Mouse (Mus musculus): ENCODE results near the gene Slc41a3.
A peak's percentile ranks its signal among the peaks of the same experiment; 100 is the strongest.

The Slc41a3 gene

GRCm38 (mm10) chr6:90598197-90598596, 6.3 kb upstream of the Slc41a3 start:
- DNase-seq: no peak

- DNase-seq: no peak
Observed at GRCm38 (mm10) chr6:90600351-90600750, 4.2 kb upstream of the Slc41a3 start.

- DNase-seq: no peak
Observed at GRCm38 (mm10) chr6:90601736-90602135, 2.8 kb upstream of the Slc41a3 start.

GRCm38 (mm10) chr6:90602304-90602703, 2.2 kb upstream of the Slc41a3 start:
- no peak for DNase-seq

GRCm38 (mm10) chr6:90603126-90603525, 1.4 kb upstream of the Slc41a3 start:
- peak in 1 of 2 experiments; percentile 27 for DNase-seq

- DNase-seq: no peak
Observed at GRCm38 (mm10) chr6:90604130-90604529, 395 bp upstream of the Slc41a3 start.

GRCm38 (mm10) chr6:90605298-90605665, 757 bp downstream of the Slc41a3 start:
- DNase-seq: no peak

- DNase-seq: peak; percentile 73 to 85
Observed at GRCm38 (mm10) chr6:90606538-90606937, 2.0 kb downstream of the Slc41a3 start.

GRCm38 (mm10) chr6:90607196-90607595, 2.7 kb downstream of the Slc41a3 start:
- peak; percentile 58 to 88 for DNase-seq

- peak in 1 of 2 experiments; percentile 44 for DNase-seq
Observed at GRCm38 (mm10) chr6:90608186-90608585, 3.7 kb downstream of the Slc41a3 start.

- DNase-seq: no peak
Observed at GRCm38 (mm10) chr6:90610248-90610647, 5.7 kb downstream of the Slc41a3 start.

GRCm38 (mm10) chr6:90613277-90613676, 8.8 kb downstream of the Slc41a3 start:
- DNase-seq: no peak

- no peak for DNase-seq
Observed at GRCm38 (mm10) chr6:90615362-90615761, 10.8 kb downstream of the Slc41a3 start.

- DNase-seq: no peak
Observed at GRCm38 (mm10) chr6:90615991-90616390, 11.5 kb downstream of the Slc41a3 start.

GRCm38 (mm10) chr6:90616481-90616880, 12.0 kb downstream of the Slc41a3 start:
- no peak for DNase-seq

GRCm38 (mm10) chr6:90618274-90618673, 13.7 kb downstream of the Slc41a3 start:
- no peak for DNase-seq

GRCm38 (mm10) chr6:90618821-90619636, 14.5 kb downstream of the Slc41a3 start:
- DNase-seq: peak; percentile 56 to 70

- no peak for DNase-seq
Observed at GRCm38 (mm10) chr6:90619936-90620335, 15.4 kb downstream of the Slc41a3 start.

- DNase-seq: peak; percentile 28 to 55
Observed at GRCm38 (mm10) chr6:90620791-90621583, 16.5 kb downstream of the Slc41a3 start.

GRCm38 (mm10) chr6:90621584-90621890, 17.0 kb downstream of the Slc41a3 start:
- DNase-seq: no peak

- DNase-seq: no peak
Observed at GRCm38 (mm10) chr6:90622758-90623455, 18.4 kb downstream of the Slc41a3 start.

GRCm38 (mm10) chr6:90623456-90623836, 18.9 kb downstream of the Slc41a3 start:
- DNase-seq: no peak

- peak in 1 of 2 experiments; percentile 37 for DNase-seq
Observed at GRCm38 (mm10) chr6:90624184-90624583, 19.7 kb downstream of the Slc41a3 start.

Data from kidney, postnatal 36 days (tissue).